Mouse (Mus musculus): ENCODE measurements around the gene Hand2.

The Hand2 gene

DNA sequence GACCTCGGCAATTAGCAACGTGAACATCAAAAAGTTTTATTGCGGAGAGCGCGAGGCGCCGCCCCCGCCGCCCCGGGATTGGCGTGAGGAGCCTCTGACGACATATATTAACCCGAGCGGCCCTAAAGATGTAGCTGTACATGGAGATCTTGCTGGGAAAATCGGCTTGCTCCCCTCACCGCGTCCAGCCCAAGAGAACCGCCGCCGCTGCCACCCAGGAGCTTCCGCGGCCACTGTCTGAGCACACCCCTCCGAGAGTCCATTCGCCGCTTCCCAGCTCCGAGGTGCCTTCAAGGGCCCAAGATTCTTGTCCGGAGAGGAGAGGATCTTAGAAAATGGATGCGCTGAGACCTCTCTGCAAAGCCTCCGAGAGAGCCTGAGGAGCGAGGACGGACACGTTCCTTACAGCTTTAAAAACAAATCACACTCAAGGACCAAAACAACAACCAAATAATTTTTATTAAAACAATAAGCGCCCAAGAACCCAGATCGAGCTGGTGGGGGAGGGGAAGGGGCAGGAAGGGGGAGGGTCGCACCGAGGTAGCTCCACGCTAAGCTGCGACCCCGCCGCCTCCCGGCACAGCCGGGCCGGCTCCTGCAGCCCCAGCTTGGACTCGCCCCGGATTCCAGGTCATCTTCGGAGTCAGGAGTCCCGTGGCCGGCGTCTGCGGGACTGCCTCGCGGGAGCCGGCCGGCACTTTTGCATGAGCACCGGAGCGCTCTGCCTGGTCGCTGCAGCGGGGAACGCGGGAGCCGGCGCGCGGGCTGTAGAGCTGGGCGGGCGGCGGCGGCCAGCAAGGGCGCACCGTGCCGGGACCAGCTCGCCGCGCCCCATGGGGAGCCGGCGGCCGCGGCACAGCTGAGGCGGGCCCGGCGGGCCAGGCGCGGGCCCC lies at the start of gene Hand2:
Gene Hand2 (plus strand): TSS at position 133 of the 893 bp plus-strand sequence.
- peak; percentile 59 to 69 for DNase-seq (ENCODE audit: low spot score in 2 of 2)

DNA sequence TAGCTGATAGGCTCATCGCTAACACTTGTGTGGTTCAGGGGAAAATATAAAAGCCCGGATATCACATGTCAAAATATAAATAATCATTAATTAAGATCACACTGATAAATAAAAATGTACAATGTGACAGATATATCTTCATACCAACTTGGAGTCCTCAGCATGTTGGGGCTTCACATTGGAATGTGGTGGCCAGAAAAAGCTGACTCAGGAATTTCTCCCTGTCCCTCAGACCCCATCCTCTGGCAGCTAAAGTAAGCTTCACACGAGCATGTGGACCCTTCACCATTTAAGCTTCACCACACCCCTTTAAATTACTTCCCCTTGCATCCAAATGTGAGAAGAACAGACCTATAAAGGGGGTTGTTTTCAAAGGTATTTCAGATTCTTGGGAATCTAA lies 47.7 kb upstream of the Hand2 start:
- no peak for DNase-seq (ENCODE audit: low spot score in 2 of 2)

DNA sequence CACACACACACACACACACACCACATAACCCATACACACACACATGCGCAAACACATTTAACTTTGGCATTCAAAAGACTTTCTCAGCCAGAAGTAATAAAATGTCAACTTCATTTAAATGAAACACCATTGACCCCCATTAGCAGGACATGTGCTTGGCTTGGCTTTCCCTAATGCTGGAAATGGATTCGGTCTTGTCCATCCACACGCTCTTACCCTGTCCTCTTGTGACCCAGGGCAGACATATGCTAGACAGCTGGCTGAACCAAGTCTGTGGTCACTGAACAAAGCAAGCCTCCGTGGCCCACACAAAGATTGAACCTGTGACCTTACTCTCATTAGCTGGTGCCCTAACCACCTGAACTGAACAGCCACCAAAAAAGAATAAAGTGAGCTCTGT lies 27.3 kb upstream of the Hand2 start:
- no peak for DNase-seq (ENCODE audit: low spot score in 2 of 2)

DNA sequence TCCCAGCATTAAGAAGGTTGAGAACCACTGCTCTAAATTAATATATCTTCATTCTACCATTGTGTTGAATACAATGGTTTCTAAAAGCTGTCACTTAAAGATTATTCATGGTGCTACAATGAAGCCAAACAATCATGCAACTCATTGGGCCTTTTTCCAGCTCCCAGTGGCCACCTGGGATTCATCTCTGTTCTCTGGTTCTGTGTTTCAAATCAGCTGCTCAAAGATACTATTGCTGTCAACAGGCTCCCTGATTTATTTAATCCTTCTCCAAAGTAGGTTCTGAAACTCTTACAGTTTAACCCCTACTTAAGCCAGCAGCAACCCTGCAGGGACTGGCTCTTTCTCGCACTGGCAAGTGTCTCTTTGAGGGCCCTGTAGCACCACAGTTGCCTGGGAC lies 17.3 kb upstream of the Hand2 start:
- no peak for DNase-seq (ENCODE audit: low spot score in 2 of 2)

DNA sequence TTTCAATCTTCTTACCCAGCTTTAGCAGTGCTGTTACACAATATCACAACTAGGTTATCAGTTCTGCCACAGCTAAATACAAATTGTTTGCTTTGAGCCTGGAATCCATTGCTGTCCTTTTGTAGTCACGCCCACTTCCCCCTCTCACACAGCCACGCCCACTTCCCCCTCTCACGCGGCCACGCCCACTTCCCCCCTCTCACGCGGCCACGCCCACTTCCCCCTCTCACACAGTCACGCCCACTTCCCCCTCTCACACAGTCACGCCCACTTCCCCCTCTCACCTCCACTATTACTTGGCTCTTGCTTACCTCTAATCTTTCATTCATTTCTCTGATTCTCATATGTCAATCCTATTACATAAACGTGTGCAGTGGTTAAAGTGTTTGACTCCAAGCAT lies 15.8 kb upstream of the Hand2 start:
- no peak for DNase-seq (ENCODE audit: low spot score in 2 of 2)

DNA sequence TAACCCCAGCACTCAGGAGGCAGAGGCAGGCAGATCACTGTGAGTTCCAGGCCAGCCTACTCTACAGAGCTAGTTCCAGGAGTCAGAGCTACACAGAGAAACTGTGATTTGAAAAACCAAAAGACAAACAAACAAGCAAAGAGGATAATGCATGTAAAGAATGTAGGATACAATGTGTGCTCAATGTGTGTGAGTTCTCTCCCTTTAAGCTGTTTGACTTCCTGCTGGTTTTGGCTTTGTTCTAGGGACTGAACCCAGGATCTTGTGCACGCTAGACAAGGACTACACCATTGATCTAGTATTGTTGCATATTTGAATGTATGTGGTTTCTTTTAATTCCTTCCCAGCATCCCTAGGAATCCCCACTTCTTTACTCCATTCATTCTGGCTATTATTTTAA lies 14.3 kb upstream of the Hand2 start:
- no peak for DNase-seq (ENCODE audit: low spot score in 2 of 2)

DNA sequence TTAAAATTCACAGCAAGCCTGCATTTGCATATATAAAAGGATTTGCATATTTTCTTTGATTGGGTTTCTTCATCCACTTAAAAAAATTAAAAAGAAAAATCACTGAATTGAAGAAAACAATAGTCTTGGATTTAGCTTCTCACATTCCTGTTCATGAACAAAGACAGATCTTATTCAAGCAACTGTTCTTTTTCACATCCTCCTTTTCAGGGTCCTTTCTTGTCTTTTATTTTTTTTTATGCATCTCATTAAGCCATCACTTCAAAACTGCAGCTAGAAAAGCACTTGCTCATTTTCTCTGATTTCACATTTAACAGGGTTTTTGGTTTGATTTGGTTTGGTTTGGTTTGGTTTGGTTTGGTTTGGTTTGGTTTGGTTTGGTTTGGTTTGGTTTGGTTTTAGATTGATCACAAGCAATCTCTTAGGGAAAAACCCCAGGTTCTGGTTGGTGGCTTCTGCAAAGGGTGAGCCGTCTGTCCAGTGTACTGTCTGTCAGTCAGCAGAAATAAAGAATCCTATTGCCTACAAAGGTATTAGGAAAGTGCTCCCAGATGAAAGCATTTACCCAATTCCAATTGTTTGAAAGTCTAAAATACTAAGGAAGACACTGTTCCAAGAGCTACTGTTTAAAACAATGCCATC lies 10.8 kb upstream of the Hand2 start:
- DNase-seq (ENCODE audit: low spot score in 2 of 2), result no peak

DNA sequence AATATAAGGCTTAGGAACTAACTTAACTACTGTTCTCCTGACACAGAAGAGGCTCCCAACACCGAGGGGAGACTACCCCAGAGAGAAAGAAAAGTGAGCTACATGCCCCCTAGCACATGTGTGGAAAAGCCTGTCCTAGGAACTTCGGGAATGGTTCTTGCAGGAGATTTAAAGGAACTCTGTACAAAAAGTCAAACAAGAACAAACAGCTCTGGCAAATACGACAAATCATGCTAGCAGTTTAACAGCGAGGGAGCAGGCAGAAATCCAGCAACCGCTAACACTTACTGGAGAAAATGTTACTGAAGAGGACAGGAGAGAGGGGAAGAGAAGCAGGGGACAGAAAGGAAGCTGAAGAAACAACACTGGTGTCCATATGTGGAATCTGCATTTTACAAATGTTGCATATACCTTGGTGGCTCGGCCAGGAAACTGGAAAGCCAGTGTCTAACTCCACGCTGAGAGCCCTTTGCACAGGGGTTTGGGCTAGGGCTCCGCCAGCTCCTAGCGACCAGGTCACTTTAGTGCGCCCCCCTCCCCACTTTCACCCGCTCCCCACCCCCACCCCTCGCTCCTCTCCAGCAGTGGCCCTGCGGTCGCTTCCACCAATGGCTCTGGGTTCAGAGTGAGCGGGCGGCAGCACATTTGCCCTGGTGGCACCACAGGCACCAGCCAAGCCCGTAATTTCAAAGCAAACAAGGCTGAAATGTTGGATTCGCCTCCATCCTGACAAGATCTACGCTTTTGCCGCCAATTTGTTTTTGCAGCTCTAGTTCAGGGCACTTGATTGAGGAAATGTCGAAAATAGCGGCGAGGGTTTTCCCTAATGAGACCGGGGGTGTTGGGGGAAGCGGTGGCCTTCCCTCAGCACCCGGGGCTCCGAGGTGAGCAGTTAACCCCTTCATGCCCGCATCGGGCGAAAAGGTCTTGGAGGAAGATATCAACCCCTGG lies 8.5 kb upstream of the Hand2 start:
- no peak for DNase-seq (ENCODE audit: low spot score in 2 of 2)

DNA sequence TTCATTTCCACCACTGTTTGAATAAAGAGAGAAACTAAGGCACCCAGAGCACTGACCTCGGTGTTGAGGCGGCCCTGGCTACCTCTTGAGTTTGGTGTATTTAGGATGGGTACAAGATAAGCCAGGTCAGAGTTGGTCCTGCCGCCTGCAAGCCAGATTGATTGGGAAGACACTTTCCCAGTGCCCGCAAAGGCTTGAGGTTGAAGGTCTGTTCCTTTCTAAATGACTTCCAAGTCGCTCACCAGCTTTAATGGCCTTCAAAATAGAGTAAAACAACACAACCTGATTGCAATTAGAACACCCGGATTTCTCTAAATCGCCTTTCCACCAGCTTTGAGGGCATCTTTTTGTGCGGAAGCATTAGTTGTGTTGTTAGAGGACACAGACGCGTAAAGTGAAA lies 7.2 kb upstream of the Hand2 start:
- no peak for DNase-seq (ENCODE audit: low spot score in 2 of 2)

DNA sequence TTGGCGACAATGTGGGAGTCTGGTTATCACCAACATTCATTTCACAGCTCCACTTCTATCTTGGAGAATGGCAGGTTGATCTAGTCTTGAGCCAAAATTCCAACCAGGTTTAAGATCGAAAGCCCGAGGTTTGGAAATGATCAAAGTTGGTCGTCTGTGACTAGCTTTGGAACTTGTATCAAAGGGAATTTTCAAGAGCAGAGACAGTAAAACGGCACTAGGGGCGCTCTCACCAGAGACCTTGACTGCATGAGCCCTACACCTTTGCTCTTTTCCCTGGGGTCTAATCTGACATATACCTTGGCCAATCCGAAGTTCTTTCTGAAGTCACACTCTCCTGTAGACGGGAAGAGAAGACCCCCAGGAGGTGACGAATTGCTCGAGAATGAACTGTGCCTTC lies 6.6 kb upstream of the Hand2 start:
- DNase-seq (ENCODE audit: low spot score in 2 of 2), result no peak

DNA sequence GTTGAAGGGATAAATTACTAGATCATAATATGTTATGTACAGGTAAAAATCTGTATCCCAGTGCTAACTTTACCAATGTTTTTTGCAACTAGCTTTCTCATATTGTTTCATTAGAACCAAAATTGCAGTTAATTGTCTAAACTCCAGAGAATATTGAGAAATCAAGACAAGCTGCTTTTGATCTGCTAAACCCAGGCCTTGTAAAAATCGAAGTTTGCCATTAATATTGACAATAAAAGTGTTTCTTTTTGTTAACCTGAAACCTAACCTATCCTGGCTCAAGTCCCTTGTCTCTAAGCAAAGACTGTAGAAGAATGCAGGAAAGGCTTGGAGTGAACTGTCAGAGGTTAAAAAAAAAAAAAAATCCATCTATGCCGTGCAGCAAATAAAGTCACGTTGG lies 5.3 kb upstream of the Hand2 start:
- no peak for DNase-seq (ENCODE audit: low spot score in 2 of 2)

DNA sequence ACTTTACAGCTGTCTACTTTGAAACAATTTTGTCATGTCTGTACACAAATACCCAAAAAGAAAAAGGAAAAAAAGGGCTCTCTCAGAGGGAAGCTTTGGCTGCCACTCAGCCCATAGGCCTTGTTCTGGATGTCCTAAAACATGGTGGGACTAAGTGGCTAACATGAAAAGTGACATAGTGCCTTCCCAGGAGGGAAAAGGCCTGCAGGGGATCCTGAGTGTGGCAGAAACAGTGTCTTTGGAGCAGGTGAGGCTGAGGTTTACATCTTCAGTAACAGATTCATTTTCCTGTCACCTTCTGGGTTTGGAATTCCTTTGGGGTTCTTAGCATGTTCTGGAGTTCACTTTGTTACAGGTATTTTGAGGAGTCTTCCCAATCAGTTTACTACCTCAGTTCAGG lies 3.7 kb upstream of the Hand2 start:
- DNase-seq (ENCODE audit: low spot score in 2 of 2), result no peak

DNA sequence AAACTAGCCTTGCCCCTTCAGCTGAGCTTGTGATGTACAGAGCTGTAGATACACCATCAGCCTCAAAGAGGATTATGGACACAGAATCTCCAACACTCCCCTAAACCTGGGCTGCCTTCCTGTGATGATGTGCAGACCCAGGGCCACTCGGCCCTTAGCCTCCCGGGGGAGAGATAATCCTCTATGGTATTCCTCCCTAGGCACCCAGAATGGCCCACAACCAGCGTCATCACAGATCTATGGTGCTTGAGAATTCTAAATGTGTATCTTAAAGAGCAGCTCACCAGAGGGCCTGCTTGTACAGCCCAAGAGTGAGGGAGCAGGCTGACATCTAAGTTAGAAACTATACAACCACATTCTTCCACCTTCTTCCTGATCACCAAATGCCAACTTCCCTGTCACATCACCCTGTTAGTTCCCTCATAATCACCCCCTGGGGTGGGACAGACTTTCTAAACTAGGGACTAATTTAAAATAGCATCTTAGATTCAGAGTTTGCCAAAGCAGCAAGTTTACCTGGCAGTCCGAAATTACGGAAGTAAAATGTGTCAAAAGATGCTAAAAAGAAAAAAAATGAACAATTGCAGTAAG lies 2.8 kb upstream of the Hand2 start:
- DNase-seq (ENCODE audit: low spot score in 2 of 2), result no peak

DNA sequence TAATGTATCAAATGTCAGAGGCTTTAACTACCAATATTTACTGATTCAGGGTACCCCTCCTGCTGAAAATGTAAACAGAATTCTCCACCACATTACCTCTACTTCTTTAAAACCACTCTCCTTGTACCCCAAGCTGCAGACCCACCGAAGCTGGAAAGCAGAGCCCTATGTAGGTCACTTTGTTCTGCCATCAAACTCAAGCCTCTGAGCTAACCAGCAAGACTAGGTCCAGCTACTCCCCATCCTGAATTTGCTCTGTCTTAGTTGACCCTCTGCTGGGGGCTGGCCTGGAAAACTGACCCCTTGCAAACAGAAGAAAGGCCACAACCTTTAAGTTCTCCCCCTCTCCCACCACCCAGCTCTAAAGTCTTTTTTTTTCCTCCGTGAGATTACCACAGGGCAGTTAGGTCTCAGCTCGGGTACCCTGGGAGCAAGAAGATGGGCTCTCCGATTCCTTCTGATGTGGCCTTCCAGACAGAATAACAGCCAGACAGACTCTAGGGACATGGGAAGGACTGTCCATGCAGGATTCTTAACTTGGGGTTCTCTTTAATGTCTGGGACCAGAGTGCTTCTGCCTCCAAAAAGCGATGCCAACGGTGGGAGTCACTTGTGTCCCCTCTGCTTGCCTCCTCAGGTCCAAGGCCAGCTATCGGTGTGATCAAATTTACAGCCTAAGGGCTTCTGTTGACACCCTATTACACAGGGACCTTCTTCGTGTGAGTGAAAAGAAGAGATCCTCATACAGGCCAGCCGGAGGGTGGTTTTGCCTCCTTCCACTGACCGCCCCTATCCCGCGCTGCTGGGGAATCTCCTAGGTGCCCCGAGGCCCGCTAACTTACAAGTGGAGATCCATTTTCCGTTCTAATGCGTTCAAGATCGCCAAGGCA lies 1.4 kb upstream of the Hand2 start:
- DNase-seq (ENCODE audit: low spot score in 2 of 2), result no peak

DNA sequence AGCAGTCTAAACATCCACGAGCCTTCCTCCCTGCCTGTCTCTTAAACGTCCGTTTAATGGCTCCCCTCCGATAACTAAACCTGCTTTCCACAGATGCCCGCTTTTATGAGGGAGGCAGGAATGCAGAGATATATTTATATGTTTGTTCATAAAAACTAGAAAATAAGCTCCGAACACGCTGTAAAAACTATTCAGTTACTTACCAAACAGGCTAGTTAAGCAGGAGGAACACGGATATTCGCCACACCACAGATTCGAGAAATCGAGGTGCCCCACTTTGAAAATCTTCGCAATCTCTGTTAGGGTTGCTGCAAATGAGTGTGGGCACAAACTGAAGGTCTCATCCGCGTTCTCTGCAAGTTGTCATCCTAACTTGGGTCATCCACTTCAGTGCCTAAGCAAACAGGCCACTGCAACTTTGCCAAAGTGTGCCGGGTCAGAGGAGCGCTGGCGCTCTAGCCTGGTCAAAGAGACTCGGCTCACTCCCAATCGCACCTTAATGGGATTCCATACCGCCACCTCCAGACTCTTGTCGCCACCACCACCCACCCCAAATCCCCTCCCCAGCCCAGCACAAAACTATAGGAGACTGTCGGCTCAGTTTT lies 700 bp upstream of the Hand2 start:
- no peak for DNase-seq (ENCODE audit: low spot score in 2 of 2)

DNA sequence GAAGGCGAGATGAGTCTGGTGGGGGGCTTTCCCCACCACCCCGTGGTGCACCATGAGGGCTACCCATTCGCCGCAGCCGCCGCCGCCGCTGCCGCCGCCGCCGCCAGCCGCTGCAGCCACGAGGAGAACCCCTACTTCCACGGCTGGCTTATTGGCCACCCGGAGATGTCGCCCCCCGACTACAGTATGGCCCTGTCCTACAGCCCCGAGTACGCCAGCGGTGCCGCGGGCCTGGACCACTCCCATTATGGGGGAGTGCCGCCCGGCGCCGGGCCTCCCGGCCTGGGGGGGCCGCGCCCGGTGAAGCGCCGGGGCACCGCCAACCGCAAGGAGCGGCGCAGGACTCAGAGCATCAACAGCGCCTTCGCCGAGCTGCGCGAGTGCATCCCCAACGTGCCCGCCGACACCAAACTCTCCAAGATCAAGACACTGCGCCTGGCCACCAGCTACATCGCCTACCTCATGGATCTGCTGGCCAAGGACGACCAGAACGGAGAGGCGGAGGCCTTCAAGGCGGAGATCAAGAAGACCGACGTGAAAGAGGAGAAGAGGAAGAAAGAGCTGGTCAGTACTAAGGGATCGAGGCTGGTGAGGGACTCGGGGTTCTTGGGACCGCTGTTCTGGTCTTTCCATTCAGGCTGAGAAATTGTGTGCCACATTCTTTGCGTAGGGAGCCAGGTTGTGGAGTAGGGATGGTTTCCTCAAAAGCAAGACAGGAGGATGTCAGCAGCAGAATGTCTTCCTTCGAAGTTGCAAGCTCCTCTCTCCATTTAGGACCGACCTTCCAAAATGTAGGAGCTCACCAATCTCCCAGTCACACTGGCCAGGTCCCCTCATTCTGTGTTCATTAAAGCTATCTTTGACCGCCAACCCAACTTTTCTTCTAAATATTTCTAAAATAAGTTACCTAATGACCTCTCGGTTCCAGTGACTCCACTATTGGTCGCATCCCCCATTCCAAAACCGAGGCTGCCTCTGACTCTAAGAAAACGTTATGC lies 1.4 kb downstream of the Hand2 start:
- peak in 1 of 2 experiments; percentile 61 for DNase-seq (ENCODE audit: low spot score in 2 of 2)

DNA sequence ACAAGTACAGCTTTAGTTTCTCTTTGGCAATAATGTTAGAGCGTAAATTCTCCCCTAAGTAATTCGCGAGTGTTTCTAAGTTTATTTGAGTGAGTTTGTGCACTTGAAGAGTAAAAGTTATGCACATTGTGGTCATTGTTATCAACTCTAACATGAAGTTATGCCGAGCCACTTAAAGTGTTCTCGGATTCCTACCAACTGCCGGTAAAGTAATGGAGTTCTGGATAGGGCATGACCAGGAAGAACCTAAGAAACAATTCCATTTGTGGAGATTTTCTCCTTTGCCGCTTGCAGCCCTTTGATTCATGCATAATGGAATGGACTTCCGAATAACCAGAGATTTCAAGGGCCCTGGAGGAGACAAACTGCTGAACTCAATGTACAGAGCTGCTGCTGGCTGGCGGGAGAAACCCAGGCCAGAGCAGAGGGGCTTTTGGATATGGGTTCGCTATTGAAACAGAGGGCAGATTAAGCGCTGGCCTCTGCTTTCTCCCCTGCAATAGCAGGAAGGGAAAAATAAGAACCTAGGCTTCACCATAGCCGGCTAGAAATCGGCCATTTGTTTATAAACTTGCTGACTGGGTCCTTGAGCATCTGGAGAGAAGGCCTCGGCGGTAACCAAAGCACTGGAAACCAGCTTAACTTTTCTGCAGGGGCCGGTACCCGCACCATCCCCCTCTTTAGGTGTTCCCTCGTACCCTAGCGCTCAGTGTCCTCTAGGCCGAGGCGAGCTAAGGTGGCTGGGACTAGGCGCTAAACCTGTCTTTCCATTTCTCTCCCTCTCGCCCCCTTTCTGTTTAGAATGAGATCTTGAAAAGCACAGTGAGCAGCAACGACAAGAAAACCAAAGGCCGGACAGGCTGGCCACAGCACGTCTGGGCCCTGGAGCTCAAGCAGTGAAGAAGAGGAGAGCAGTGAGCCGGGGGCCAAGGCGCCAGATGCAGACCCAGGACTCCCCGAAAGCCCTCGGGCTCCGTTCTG lies 2.5 kb downstream of the Hand2 start:
- DNase-seq (ENCODE audit: low spot score in 2 of 2), result peak in 1 of 2 experiments; percentile 50

DNA sequence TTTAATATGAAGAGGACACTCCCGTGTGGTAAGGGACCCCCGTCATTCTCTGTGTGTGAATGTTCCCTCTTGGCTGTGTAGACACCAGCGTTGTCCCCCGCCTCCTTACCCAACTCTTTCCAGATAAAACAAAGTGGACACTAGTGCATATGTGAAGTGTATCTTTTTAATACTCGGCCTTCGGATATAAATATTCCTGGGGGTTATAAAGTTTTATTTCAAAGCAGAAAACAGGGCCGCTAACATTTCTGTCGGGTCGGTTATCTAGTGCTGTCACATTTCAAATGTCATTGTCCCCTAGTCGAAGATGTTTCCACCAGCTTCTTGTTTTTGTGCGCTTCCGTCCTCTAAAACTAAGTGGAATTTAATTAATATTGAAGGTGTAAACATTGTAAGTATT lies 3.3 kb downstream of the Hand2 start:
- peak in 1 of 2 experiments; percentile 47 for DNase-seq (ENCODE audit: low spot score in 2 of 2)

All from urinary bladder, postnatal 4 days (tissue).